Mouse (Mus musculus) erythroid progenitor cell, adult 5-6 weeks (primary cell): ENCODE measurements at regions not wholly inside any gene's neighbourhood (a gene's known extent, or its start where the extent isn't known, plus 50 kb on each side); places are given as distances from the start of the nearest gene placed in this dataset.

Experiments used
- ATAC-seq: replicated peaks from 2 replicates; pipeline ENCODE4 v1.8.0; 2016; ENCODE audit warnings: moderate number of reproducible peaks, mild to moderate bottlenecking, moderate TSS enrichment, inconsistent platforms; ENCODE audit not compliant: poor library complexity, low FRiP score, severe bottlenecking

DNA sequence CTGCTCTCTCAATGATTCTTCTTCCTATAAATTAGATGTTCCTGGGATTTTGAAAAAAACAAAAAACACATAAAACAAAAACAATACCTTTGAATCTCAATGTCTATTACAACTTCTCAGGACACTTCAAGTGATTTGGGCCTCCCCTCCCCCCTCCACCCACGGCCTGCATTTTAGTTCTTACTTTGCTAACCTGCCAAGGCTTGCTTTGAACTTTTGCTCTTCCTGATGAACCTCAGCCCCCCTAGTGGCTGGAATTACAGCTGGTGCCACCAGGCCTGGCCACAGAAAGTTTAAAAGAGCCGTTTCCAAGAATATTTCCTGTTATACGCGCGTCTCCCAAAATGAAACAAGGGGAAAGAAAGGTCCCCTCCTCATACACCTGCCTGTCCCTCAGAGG, 253.4 kb downstream of the Ajap1 start:
- no peak for ATAC-seq

DNA sequence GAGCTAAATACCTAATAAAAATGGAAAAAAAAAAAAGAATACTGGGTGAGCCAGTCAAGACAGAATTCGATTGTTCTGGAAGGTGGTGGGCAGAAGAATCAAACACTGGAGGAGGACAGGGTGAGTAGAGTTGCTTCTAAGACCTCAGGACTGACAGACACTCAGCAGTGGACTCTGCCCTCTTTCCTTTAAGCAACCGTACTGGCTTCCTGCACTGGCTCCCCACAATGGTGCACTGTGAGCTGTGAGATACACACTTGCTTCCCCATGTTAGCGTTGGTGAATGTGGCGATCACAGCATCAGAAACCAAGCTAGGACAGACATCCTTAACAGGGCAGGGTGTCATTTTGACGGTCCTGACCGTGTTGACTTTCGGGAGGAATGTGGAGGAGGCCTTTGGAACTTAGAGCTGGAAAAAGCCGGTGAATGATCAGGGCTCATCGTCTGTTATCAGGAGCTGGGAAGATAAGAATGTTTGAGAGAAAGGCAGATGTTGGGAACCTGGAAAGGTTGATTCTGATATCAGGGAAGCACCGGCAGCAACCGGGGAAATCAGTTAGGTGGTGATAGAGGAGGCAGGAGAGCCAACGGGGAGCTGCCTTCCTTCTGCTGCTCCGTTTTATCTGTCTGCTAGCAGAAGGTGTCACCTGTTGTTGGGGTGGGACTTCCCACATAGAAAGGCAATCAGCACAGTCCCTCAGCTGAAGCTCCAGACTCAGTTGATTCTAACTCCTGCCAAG, 254.8 kb downstream of the Ajap1 start:
- no peak for ATAC-seq

DNA sequence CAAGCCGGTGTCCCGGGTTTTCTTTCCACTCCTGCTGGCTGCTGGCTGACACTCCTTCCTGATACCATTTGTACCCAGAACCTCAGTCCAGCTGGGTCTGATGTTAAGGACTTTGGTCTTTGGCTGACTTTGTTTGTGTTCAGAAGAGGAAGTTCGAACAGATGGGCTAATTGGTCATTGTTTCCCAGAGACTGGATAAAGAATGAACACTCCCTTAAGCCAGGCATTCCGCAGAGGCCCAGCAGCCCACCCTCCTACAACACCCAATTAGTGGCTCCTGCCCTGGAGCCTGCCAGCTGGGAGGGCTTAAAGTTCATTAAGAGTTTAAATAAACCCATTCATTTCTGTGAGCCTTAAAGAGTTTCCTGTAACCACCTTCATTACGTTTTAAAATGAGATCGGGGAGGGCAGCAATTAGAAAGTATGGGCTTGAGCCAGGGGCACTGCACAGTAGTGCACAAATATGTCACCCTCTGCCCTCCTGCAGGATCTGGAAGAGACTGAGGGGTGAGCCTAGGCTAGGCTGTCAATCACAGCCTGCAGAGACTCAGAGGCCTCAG, 257.9 kb downstream of the Ajap1 start:
- ATAC-seq, result no peak

DNA sequence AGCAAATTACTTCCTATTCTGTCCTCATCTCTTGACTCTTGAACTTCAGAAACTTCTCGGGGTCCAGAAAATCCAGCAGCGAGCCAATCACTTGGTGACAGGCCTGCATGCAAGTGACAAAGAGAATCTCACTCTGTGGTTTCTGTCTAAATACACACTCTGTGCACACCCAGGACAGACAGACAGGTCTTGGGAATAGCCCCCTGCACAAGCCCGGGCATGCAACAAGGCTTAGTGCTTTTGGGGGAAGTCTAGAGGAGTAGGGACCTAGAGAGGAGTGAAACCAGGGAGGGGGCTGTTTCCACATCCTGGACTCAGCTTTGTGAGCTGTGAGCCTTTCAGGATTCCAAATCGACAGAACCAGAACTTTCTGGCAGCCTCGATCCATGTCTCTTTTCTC, 259.6 kb downstream of the Ajap1 start:
- no peak for ATAC-seq

DNA sequence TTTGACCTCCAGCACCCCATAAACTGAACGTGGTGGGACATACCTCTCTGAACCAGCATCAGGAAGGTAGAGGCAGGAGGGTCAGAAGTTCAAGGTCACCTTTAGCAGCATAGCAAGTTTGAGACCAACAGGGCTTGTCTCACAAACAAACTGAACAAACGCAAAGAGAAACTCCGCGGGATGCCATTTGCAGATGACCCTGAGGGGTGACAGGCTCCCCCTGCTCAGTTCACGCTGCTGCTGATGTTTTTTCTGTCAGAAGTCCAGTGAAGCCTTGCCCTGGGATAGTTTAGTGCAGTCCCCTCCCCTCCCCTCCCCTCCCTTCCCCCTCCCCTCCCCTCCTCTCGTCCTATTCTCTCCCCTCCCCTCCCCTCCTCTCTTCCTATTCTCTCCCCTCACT, 262.1 kb downstream of the Ajap1 start:
- no peak for ATAC-seq

DNA sequence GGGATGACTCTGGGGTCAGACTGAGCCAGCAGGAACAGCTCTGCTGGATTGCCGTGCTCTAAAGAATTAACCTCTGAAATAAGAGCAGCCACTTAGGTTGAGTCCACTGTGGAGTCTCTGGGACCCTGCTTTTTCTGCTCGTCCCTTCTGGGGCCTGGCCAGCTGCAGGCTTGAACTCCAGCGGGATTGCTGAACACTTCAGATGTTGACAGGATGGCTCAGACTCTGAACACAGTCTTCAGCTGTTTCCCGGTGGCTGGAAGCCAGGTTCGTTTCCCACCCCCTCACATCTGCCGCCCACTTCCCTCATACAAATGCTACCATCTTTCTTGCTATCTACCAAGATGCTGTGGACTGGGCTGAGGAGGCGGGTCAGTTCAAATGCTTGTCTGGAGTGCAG, 262.5 kb downstream of the Ajap1 start:
- no peak for ATAC-seq

DNA sequence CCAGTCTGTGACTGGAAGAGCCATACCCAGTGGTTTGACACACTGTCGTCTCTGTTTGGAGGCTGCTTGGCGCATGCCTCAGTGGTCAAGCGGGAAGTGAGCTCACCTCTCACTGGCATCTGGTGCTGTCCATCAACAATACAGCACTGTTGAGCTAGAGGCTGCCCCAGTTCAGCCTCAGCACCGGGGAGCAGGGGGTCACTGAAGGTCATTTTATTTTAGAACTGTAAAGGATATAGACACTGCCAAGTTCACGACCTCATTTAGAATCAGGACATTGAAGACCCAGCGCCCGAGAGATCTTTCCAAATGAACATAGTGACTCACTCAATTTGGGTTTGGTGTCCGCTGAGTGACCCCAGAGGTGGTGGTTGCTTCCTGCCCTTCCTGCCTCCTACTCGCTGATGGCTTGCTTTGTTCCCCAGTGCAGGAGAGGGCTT, 265.1 kb downstream of the Ajap1 start:
- no peak for ATAC-seq

DNA sequence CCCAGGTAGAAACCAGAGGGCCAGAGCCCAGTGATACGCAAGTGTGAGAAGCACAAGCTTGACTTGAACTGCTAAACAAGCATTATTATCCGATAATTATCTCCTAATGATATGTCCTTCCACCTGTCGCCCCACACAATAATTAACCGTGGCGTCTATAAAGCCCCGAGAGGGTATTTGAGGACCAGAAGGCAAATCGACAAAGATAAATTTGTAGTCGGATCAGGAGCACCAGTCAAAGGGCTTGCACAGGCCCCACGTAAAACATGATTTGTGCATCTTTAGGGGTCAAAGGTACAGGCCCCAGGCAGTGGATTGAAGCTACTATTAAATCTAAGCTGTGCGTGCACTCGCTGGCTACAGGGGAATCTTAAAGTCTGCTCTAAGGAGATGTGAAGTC, 270.5 kb downstream of the Ajap1 start:
- no peak for ATAC-seq

DNA sequence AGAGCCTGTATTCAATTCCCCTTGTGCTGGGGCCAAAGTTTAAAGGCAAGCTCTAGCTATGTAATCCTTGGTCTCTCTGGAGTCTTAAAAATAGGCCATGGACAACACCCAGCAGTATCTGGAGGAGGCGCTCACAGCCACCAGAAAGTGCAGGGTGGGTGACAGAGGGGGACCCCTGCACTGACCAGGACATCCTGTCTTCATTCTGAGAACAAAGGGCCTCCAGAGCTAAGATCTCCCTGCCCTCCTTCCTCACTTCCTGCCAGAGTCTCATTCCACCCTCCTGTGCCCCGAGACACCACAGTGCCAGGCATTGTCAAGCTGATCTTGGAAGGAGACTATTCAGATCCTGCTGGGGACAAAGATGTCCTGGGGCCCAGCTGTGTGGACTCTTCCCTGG, 273.8 kb downstream of the Ajap1 start:
- no peak for ATAC-seq

DNA sequence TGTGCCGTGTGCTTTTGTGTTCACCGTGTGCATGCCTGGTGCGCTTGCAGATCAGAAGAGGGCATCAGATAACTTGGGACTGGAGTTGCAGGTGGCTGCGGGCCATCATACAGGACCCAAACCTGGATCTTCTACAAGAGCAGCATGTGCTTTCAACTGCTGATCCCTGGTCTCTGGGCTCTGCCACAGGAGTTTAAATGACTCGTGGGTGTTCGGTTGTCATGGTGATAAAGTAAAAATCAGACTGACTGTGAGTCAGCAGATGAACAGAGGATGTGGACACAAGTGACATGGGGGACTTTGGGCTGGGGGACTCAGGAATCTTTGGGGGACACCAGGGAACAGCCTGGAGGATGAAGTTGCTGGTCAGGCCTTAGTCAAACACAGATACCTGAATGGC, 274.4 kb downstream of the Ajap1 start:
- ATAC-seq, result no peak

DNA sequence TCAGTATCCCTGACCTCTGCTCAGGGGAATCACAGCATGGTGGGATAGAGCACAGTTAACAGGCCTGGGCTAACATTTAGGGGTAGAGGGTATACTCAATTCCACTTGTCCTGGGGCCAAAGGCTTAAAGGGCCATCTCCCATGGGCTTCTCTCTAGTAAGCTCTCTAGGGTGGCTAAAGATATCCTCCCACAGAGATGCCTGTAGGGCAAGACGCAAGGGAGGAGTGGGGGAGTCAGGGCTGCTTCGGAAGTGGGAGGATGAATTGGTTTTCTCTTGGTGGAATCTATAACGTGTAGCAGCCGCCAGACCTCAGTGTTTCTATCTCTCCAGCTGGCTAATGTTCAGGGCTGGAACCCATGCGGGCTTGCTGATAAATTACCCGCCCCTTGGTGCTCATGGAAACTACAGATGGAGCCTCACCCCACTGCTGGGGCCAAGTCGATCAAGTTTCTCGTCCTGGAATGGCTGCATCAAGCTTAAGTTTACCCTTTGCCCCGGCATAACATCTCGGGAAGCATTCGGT, 275.0 kb downstream of the Ajap1 start:
- no peak for ATAC-seq

DNA sequence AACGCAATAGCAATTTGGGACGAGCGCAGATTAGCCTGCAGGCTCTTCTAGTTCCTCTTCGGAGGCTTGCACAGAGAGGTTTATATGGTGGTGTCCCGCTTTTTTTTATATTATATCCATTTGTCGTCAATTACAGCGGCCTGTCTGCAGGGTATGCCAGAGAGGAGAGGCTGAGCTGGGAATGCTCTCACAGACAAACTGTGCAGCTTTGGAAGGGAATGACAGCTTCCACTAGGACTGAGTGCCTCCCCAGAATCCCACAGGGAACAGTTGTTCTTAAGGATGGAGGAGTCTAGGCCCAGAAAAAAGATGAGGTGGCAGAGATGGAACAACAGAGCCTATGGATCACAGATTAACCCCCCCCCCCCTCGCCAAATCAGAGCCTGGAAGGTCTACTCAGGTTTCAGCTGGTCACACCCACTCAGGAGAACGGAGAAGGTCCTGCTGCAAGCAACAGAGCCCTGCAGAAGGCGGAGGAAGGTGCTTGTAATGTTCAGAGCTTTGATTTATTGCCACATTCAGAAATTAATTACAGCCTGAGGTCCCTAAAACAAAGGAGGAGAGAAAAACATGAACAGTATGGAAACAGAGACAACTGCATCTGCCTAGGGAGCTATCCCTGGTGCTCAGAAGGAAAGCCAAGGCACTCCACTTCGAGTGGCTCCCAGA, 275.7 kb downstream of the Ajap1 start:
- ATAC-seq, result no peak

DNA sequence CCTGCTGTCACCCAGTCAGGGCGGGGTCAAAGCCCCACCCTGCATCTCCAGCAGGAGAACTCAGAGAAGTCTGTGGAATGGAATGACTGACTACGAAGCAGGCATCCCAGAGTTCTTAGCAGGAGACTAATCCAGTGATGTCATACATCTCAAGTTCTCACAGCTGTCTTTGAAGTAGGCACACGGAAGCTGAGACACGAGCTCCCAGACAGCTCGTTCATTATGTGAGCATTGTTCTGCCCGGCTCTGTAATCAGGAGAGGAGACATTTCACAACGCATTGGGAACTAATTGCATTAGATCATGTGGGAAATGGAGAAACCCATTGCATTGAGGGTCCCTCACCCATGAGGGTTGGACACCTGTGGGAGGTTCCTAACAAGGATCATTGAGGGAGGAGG, 277.8 kb downstream of the Ajap1 start:
- ATAC-seq, result no peak

DNA sequence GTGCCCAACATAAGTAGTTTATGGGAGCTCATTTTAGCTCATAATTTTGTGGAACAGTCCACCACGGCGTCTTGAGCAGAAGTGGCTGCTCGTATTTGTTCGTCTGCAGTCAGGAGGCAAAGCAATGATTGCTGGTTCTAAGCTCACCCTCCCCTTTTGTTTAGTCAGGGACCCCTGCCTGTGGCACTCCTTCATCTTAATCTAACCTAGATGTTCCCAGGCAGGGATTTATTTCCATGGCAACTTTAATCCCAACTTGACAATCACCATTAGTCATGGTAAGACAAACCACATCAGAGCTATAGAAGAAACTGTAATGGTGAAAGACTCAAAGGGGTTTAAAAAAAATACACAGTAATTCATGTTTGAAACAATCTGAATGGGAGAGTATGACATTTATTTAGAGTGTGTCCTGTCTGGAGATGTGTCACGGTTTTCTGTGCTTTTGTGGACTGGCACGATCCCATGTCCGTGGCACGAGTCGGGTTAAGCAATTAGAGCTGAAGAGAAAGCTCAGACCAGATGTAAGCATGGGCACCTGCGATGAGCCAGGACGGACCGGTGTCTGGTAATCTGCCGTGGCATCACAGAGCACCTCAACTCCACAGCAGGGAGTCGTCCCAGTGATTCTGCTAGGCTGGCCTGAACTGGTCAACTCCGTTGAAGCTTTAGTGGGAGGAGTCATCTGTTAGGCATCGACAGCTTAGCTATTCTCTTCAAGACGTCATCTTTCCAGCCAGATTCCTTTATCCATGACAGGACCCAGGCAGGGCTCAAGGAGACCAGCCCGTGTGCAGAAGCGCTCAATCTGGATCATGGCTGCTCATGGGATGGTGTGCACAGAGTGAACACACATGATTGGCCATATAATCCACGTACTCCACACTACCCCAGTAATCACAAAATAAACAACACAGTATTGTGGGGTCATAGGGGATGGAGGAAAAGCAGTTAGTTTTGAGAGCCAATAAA, 281.5 kb downstream of the Ajap1 start:
- ATAC-seq, result no peak

DNA sequence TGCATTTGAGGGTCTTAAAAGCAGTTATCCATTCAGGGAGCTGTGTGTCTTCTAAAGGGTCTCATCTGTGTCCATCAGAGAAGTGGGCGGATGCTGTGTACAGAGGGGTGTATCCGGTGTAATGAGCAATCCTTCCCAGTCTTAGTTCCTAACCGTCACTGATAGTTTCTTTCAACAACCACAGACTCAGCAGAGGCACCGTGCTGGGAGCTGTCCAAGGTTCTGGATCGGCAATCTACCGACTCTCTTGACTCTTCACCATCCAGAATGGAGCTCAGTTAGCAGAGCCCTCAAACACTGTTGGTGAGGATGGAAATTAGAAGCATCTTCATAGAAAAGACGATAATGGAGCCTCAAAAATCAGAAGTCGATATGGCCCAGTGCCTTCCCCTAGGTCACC, 293.1 kb downstream of the Ajap1 start:
- ATAC-seq, result no peak

DNA sequence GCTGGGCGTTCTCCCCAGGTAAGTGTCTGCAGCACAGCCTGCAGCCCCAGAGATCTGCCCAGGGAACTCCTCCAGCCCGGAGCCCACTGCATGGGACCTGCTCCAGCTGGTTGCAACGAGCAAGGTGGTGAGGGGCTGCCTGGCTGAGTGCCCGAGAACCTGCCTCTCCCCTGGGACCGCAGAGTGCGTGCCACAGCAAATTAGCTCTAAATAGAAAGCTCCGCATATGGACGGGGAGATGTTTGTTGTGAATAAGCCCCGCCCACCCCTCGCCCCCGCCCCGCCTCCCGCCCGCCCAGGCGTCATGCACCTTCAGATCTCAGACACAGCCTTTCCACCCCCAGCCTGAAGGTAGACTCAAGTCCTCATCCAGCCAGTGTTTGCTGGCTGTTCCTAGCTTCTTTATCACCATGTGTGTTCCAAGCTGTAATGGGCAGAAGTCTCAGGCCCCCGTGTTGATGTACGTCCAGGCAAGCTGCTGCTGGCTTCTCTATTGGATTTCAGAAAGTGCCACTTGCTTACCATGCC, 294.0 kb downstream of the Ajap1 start:
- ATAC-seq, result no peak

DNA sequence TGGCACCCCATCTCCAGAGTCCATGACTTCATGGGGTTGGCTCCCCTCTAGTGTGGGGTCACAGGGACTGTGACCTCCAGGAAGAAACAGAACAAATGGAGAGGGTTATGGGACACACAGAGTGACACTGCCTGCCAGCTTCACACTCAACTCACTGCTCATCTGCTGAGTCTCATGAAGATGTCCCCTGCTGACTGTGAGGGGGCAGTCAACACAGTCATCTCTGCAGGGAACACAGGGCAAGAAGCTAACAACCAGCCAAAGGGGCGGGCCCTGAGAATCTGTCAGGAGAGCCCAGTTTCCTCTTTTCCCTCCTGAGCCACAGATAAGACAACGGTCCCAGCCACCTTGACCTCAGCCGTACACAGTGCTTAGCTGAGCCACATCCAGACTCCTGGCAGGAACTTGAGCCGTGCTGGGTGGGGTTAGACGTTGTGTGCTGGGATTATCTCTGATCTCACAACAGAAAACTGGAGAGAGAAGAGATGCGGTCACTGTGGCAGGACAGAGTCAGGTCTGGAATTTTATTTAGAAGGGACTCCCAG, 294.6 kb downstream of the Ajap1 start:
- ATAC-seq, result no peak

DNA sequence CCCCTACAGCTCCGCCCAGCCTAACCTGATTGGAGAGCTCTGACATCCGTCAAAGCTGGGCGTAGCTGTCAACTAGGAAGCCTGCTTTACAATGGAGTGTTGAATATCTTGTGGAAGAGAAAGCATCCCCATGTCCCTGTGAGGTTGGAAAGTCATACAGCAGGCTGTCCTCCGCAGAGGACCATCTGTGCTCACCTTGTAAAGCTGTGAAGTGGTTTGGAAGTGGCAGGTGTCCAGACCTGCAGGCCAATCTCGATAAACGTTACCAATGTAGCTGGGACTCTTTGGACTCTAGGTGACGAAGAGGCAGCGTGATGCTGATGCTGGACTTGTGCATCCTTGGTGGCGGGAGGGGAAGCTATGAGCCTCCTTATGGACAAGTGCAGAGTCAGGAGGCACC, 305.1 kb downstream of the Ajap1 start:
- no peak for ATAC-seq

DNA sequence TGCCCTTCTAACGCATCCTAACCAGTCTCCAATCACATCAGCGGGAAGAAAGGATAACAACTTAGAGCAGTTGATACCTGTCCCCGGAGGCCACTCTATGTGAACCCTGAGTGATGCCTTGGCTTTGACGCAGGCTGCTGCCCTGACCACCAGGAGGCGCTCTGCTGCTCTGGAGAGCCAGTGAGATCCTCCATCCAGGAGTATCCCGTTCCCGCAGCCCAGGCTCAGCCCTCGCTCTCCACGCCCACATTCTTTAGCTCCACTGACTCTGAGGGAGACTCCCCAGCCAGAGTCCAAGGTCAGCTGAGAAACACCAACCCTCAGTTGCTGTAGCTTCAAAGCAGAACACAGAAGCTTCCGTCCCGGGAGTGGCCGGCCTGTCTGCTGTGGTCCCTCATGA, 307.0 kb downstream of the Ajap1 start:
- ATAC-seq, result no peak

DNA sequence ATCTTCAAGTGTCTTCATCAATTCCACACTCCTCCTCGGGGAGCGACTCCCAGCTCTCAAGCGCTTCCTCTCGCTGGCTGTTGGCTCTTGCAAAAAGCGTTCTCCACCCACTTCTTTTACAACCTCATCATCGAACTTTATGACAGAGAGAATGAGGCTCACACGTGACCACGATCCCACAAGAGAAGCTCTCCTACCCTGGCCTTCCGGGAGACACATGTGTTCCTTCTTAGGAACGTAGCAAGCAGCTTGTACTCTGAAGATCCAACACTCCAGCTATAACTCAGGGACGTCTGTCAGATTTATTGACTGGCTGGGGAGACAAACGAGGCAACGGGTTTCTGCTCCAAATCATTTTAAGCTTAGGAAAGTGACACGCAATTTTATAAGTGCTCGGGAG, 307.5 kb downstream of the Ajap1 start:
- ATAC-seq, result no peak
